16 mouse cellular contexts compared by ENCODE assay signal in genomic region chr11:58961364-58962177, GRCm38 (mm10). TPM values are rescaled to one million over a fixed set of nuclear protein-coding genes. Genes with fewer than 3 reads are reported as not detected.
DNase-seq lines count a peak whose midpoint lies in the region; ATAC-seq and TF ChIP-seq lines count a peak whose summit lies in the region.
"Had no signal": no experiment of that assay in that cellular context is flagged by ENCODE, and none has a peak within 500 bp of the region (broad histone marks: within the 10 kb centered on the region; RNA-seq: fewer than 3 reads in every experiment).

No protein-coding gene starts in this region.

- no peak for ATAC-seq in heart, embryonic 14.5 days (ENCODE audit: insufficient number of reproducible peaks, insufficient read depth, low FRiP score, low read depth)
- no peak for ATAC-seq in midbrain, embryonic 15.5 days (replicated peaks)
- ATAC-seq: forebrain, embryonic 16.5 days had no signal

- H3K9me3 ChIP-seq in heart, embryonic 14.5 days (ENCODE audit: control insufficient read depth, low read length), result no peaks in the 10 kb centered on the region
- H3K9me3 ChIP-seq in midbrain, embryonic 10.5 days (replicated peaks), result peaks cover 9% of the 10 kb centered on the region
- H3K9me3 ChIP-seq in midbrain, embryonic 15.5 days, result no peaks in the 10 kb centered on the region
- H3K9me3 ChIP-seq: neural tube, embryonic 13.5 days had no signal

- H3K4me2 ChIP-seq in heart, embryonic 14.5 days (ENCODE audit: low read length), result 0 out of 2 replicates have a peak overlapping the region, but pooled peaks have one; percentile 6
- H3K4me2 ChIP-seq in midbrain, embryonic 15.5 days, result no peak overlapping the region
- no peak overlapping the region for H3K4me2 ChIP-seq in myocyte (ENCODE audit: low read depth)
- H3K4me2 ChIP-seq: neural tube, embryonic 13.5 days had no signal

- intact Hi-C loops in heart, adult 2 months (cut with DNase I), result no loop called here

- peaks cover 13 to 34% of the 10 kb centered on the region in 2 experiments for H3K4me1 ChIP-seq in heart, embryonic 14.5 days (ENCODE audit: control insufficient read depth in 2 of 2, insufficient read depth in 2 of 2, low read length in 2 of 2)
- H3K4me1 ChIP-seq in heart, adult 2 months (ENCODE audit: control insufficient read depth, insufficient read depth, low read length), result peaks cover 9% of the 10 kb centered on the region
- peaks cover 48% of the 10 kb centered on the region for H3K4me1 ChIP-seq in midbrain, embryonic 10.5 days
- peaks cover 35% of the 10 kb centered on the region for H3K4me1 ChIP-seq in midbrain, embryonic 15.5 days

- no peak overlapping the region for H3K9ac ChIP-seq in heart, embryonic 14.5 days (ENCODE audit: low read length)
- H3K9ac ChIP-seq in heart, adult 2 months (ENCODE audit: low read depth, low read length), result no peak overlapping the region
- no peak overlapping the region for H3K9ac ChIP-seq in midbrain, embryonic 15.5 days
- H3K9ac ChIP-seq: neural tube, embryonic 13.5 days had no signal

- H3K27me3 ChIP-seq in heart, embryonic 14.5 days (ENCODE audit: control insufficient read depth, insufficient read depth, low read length), result peaks cover 28% of the 10 kb centered on the region
- H3K27me3 ChIP-seq in heart, adult 2 months (ENCODE audit: control insufficient read depth, insufficient read depth, low read length), result peaks cover 4% of the 10 kb centered on the region; the same call in 1 of the 2 replicates
- H3K27me3 ChIP-seq in midbrain, embryonic 10.5 days (ENCODE audit: low read depth, poor library complexity, severe bottlenecking), result peaks cover 58% of the 10 kb centered on the region
- 0 out of 2 replicates have a peak, but pooled peaks cover 4% of the 10 kb centered on the region for H3K27me3 ChIP-seq in midbrain, embryonic 15.5 days (replicated peaks)
- H3K27me3 ChIP-seq in myocyte (ENCODE audit: control insufficient read depth, insufficient read depth, insufficient read length), result no peaks in the 10 kb centered on the region

- TF ChIP-seq POLR2A in heart, adult 2 months (IDR thresholded peaks at IDR 0.05; ENCODE audit: insufficient read depth, low read depth, low read length), result no peak
- TF ChIP-seq POLR2A in myocyte (IDR thresholded peaks at IDR 0.05; ENCODE audit: insufficient read length, low read depth), result no peak

- TF ChIP-seq EP300 in heart, adult 2 months (IDR thresholded peaks at IDR 0.05; ENCODE audit: insufficient read depth, low read depth, low read length), result no peak

- no peak overlapping the region for H3K4me3 ChIP-seq in heart, embryonic 14.5 days (ENCODE audit: control insufficient read depth in 1 of 2, insufficient read depth in 1 of 2, low read depth in 1 of 2, low read length in 2 of 2)
- H3K4me3 ChIP-seq in heart, adult 2 months, result no peak overlapping the region
- peak overlapping the region; percentile 21; the same call in 1 of the 2 replicates for H3K4me3 ChIP-seq in midbrain, embryonic 10.5 days
- no peak overlapping the region for H3K4me3 ChIP-seq in midbrain, embryonic 15.5 days
- H3K4me3 ChIP-seq in myocyte, result no peak overlapping the region
- H3K4me3 ChIP-seq: left cerebral cortex, adult 2 months; neural tube, embryonic 13.5 days had no signal

- no peak for TF ChIP-seq CTCF in heart, adult 2 months (IDR thresholded peaks at IDR 0.05)

- no peak overlapping the region for H3K27ac ChIP-seq in heart, embryonic 14.5 days (replicated peaks in 1 of 2; ENCODE audit: control insufficient read depth in 1 of 2, insufficient read depth in 1 of 2, low read depth in 2 of 2, low read length in 2 of 2)
- no peak overlapping the region for H3K27ac ChIP-seq in heart, adult 2 months
- H3K27ac ChIP-seq in midbrain, embryonic 10.5 days (replicated peaks), result no peak overlapping the region
- H3K27ac ChIP-seq in midbrain, embryonic 15.5 days, result no peak overlapping the region
- H3K27ac ChIP-seq: left cerebral cortex, adult 2 months; neural tube, embryonic 13.5 days had no signal

- peak; percentile 20 for DNase-seq in cerebellum, adult 8-10 months
- no peak for DNase-seq in cerebellum, adult 11 months
- no peak for DNase-seq in heart, adult 2 months
- no peak for DNase-seq in midbrain, embryonic 10.5 days (ENCODE audit: low spot score)
- no peak for DNase-seq in embryo, embryonic 10 days (ENCODE audit: low spot score)
- DNase-seq: adrenal gland, adult 8-10 months; gastrocnemius, postnatal 25 days; kidney, adult 11 months; right cerebral cortex, adult 18-20 months; thymus, postnatal 14 days had no signal

- WGBS in heart, embryonic 14.5 days, result 53% methylated on average over 50 of the region's 50 CpGs
- 60% methylated on average over 50 of the region's 50 CpGs for WGBS in heart, adult 2 months
- WGBS in midbrain, embryonic 10.5 days, result 63% methylated on average over 50 of the region's 50 CpGs
- 69% methylated on average over 50 of the region's 50 CpGs for WGBS in midbrain, embryonic 15.5 days

- H3ac ChIP-seq in myocyte (ENCODE audit: control insufficient read depth, insufficient read length), result no peak overlapping the region

- no peaks in the 10 kb centered on the region for H3K79me2 ChIP-seq in heart, adult 2 months (replicated peaks; ENCODE audit: control insufficient read depth, insufficient read depth, low read length)
- H3K79me2 ChIP-seq in myocyte (ENCODE audit: control insufficient read depth, insufficient read depth), result peaks cover 6% of the 10 kb centered on the region

- peaks cover 20% of the 10 kb centered on the region for H3K36me3 ChIP-seq in heart, embryonic 14.5 days (ENCODE audit: control insufficient read depth, insufficient read depth, low read length)
- H3K36me3 ChIP-seq in heart, adult 2 months (ENCODE audit: control insufficient read depth, insufficient read depth, low read length), result peaks cover 2% of the 10 kb centered on the region
- H3K36me3 ChIP-seq in midbrain, embryonic 10.5 days, result peaks cover 11% of the 10 kb centered on the region
- H3K36me3 ChIP-seq in midbrain, embryonic 15.5 days (replicated peaks), result no peaks in the 10 kb centered on the region
- H3K36me3 ChIP-seq in myocyte (ENCODE audit: control insufficient read depth, insufficient read depth), result peaks cover 9% of the 10 kb centered on the region

TF ChIP-seq in myocyte, 11 proteins besides CTCF, POLR2A, EP300 and RAD21:
- TF ChIP-seq POLR2AphosphoS2 (IDR thresholded peaks at IDR 0.05; ENCODE audit: insufficient read length, low read depth), result peak; percentile 61
- TF ChIP-seq CEBPB (IDR thresholded peaks at IDR 0.05; ENCODE audit: insufficient read depth, poor library complexity, severe bottlenecking), result no peak

RNA-seq across cellular contexts. Expression of gene Hist3h2a, which starts 7.1 kb away (rescaled TPM):
- polyA plus RNA-seq in heart, embryonic 14.5 days (2014; fragmentation: Nextera tagmentation; extraction: Ambion mirVana), result 34.0 and 40.8 TPM in 2 replicates
- total RNA-seq in heart, adult 2 months (2021), result 10 to 100 TPM; 13.6 to 14.0 TPM
- polyA plus RNA-seq in heart, adult 2 months (2012; rRNA removed), result 12.6 and 15.4 TPM in 2 replicates
- 20.4 and 31.6 TPM in 2 replicates for polyA plus RNA-seq in midbrain, embryonic 10.5 days (2016; fragmentation: Nextera tagmentation; extraction: Ambion mirVana)
- polyA plus RNA-seq in midbrain, embryonic 15.5 days (2015; fragmentation: Nextera tagmentation; extraction: Ambion mirVana), result 119 and 121 TPM in 2 replicates
- polyA plus RNA-seq in myocyte (2012; fragmentation: generic; extraction: Trizol), result 24.4 TPM

RNA-seq across cellular contexts. Expression of gene Trim17, which starts 7.1 kb away (rescaled TPM):
- 0.11 and 0.47 TPM in 2 replicates for polyA plus RNA-seq in heart, embryonic 14.5 days (2014; fragmentation: Nextera tagmentation; extraction: Ambion mirVana)
- total RNA-seq in heart, adult 2 months (2021), result under 1 TPM in 1 of 2 experiments, not detected in 1; 0.07 TPM
- 0.20 and 0.37 TPM in 2 replicates for polyA plus RNA-seq in heart, adult 2 months (2012; rRNA removed)
- 0.25 and 0.26 TPM in 2 replicates for polyA plus RNA-seq in midbrain, embryonic 10.5 days (2016; fragmentation: Nextera tagmentation; extraction: Ambion mirVana)
- 1.5 and 2.0 TPM in 2 replicates for polyA plus RNA-seq in midbrain, embryonic 15.5 days (2015; fragmentation: Nextera tagmentation; extraction: Ambion mirVana)
- 0.64 TPM for polyA plus RNA-seq in myocyte (2012; fragmentation: generic; extraction: Trizol)

RNA-seq across cellular contexts. Expression of gene Hist3h2ba, which starts 12.9 kb away (rescaled TPM):
- 8.9 and 16.0 TPM in 2 replicates for polyA plus RNA-seq in heart, embryonic 14.5 days (2014; fragmentation: Nextera tagmentation; extraction: Ambion mirVana)
- 1 to 10 TPM in 1 of 2 experiments, under 1 TPM in 1; 0.81 to 1.1 TPM for total RNA-seq in heart, adult 2 months (2021)
- polyA plus RNA-seq in heart, adult 2 months (2012; rRNA removed), result 0.67 and 1.5 TPM in 2 replicates
- polyA plus RNA-seq in midbrain, embryonic 10.5 days (2016; fragmentation: Nextera tagmentation; extraction: Ambion mirVana), result 34.1 and 69.6 TPM in 2 replicates
- polyA plus RNA-seq in midbrain, embryonic 15.5 days (2015; fragmentation: Nextera tagmentation; extraction: Ambion mirVana), result 311 and 338 TPM in 2 replicates
- 0.88 TPM for polyA plus RNA-seq in myocyte (2012; fragmentation: generic; extraction: Trizol)

RNA-seq across cellular contexts. Expression of gene Trim11, which starts 16.3 kb away (rescaled TPM):
- polyA plus RNA-seq in heart, embryonic 14.5 days (2014; fragmentation: Nextera tagmentation; extraction: Ambion mirVana), result 33.4 and 36.1 TPM in 2 replicates
- total RNA-seq in heart, adult 2 months (2021), result 10 to 100 TPM; 11.9 to 14.0 TPM
- 14.3 and 19.4 TPM in 2 replicates for polyA plus RNA-seq in heart, adult 2 months (2012; rRNA removed)
- polyA plus RNA-seq in midbrain, embryonic 10.5 days (2016; fragmentation: Nextera tagmentation; extraction: Ambion mirVana), result 17.7 and 19.3 TPM in 2 replicates
- polyA plus RNA-seq in midbrain, embryonic 15.5 days (2015; fragmentation: Nextera tagmentation; extraction: Ambion mirVana), result 22.1 and 24.1 TPM in 2 replicates
- 19.3 TPM for polyA plus RNA-seq in myocyte (2012; fragmentation: generic; extraction: Trizol)

RNA-seq across cellular contexts. Expression of gene Rnf187, which starts 22.9 kb away (rescaled TPM):
- 208 and 213 TPM in 2 replicates for polyA plus RNA-seq in heart, embryonic 14.5 days (2014; fragmentation: Nextera tagmentation; extraction: Ambion mirVana)
- 100 to 1,000 TPM; 164 to 177 TPM for total RNA-seq in heart, adult 2 months (2021)
- polyA plus RNA-seq in heart, adult 2 months (2012; rRNA removed), result 182 and 190 TPM in 2 replicates
- polyA plus RNA-seq in midbrain, embryonic 10.5 days (2016; fragmentation: Nextera tagmentation; extraction: Ambion mirVana), result 274 and 296 TPM in 2 replicates
- 626 and 662 TPM in 2 replicates for polyA plus RNA-seq in midbrain, embryonic 15.5 days (2015; fragmentation: Nextera tagmentation; extraction: Ambion mirVana)
- polyA plus RNA-seq in myocyte (2012; fragmentation: generic; extraction: Trizol), result 197 TPM
